Mouse (Mus musculus): Measurements from ENCODE around the gene Lrfn2.

Lrfn2 gene

DNA sequence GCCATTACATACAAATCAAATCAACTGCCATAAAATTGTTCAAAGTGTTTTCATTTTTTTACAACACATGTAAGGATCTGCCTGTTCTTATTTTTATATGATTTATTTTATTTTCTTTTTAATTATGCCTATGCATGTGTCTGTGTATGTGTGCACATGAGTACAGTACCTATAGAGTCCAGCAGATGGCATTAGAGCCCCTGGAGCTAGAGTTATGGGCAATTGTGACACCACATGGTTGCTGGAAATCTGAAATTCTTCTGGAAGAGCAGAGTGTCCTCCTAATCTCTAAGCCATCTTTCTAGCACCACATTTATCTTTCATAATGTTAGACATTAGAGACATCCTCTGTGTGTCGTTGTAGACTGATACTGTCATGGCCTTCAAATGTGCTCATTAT, 192.0 kb downstream of the Lrfn2 start:
- in situ Hi-C loops (cut with MboI, MseI): no loop called here

DNA sequence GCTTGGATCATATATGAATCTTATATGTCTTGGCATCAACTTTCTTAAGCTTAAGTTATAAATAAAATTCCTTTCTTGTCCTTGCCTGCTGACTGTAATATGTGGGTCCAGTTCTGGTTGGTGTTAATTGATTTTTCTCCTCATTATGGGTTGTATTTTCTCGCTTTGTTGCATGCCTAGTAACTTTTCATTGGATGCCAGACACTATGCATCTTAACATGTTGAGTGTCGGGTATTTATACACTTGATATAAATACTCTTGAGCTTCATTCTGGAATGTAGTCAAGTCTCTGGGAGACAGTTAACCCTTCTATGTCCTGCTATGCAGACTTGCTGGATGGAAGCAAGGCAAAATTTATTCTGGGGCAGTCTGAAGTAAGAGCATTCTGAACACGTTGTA, 192.5 kb downstream of the Lrfn2 start:
- in situ Hi-C loops (cut with MboI, MseI): no loop called here
